Mouse (Mus musculus): Measurements from ENCODE around the gene Rps27l. TPM values are rescaled to one million over a fixed set of nuclear protein-coding genes. Genes with fewer than 3 reads are reported as not detected.
A peak's percentile ranks its signal among the peaks of the same experiment; 100 is the strongest.
"Not testable (repeated sequence)": the region's sequence is repeated elsewhere in the genome, so short reads cannot be mapped to it uniquely, and the experiment has no call there.

Rps27l gene
- polyA plus RNA-seq, 1 experiment from 2014 or later: 572 TPM

- Histone ChIP-seq H3K9ac (replicated peaks; ENCODE audit: low read depth) (no peak overlapping the region), H3K9me3 (ENCODE audit: low read length) (no peaks in the 10 kb centered on the region), H3K27me3 (replicated peaks; ENCODE audit: insufficient read depth, low read length) (no peaks in the 10 kb centered on the region), H3K36me3 (ENCODE audit: insufficient read depth, low read length) (no peaks in the 10 kb centered on the region), H3K27ac (ENCODE audit: low read length) (no peak overlapping the region), H3K4me2 (replicated peaks; ENCODE audit: low read depth, low read length) (no peak overlapping the region), H3K4me1 (ENCODE audit: insufficient read depth, low read depth, low read length) (no peaks in the 10 kb centered on the region), H3K4me3 (ENCODE audit: low read depth, low read length) (no peak overlapping the region)
- DNase-seq (ENCODE audit: low spot score): no peak
- ATAC-seq: no peak
- WGBS: 87% methylated on average over 8 of the region's 8 CpGs
- TF ChIP-seq EP300 (IDR thresholded peaks at IDR 0.05): no peak
- TF ChIP-seq CTCF (IDR thresholded peaks at IDR 0.05): no peak
These were observed 38.8 kb upstream of the Rps27l start for GRCm38 (mm10) chr9:66907126-66907525.

DNA sequence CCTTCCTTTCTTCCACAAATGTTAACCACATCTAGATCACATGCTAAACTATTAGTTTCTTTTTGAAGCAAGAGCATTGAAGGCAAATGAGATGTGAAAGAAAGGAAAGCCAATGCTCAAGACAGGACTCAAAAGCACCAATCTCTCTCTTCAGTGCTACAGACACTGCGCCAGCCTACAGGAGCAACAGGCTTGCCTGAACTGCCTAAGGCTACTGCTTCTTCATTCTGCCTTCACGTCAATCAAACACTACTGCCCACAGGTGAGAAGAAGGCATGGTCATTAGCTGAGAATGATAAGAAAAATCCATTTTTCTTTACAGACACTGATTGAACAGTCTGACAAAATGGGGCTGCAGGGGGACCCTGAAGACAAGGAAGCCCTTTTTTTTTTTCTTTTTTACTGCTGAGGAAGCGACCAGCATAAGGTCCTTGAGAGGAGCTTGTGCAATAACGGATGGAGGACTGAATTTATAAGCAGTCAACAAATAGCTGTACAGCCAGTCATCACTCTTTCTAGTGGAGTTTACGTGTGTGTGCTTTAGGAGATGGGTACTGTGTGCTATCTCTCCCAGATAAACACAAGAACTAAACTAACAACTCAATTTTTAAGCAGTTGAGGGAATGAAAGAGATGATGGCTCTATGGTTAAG is 38.0 kb upstream of the Rps27l start:
- H3K9ac ChIP-seq (replicated peaks; ENCODE audit: low read depth): no peak overlapping the region
- no peak overlapping the region for H3K4me3 ChIP-seq (ENCODE audit: low read depth, low read length)
- DNase-seq (ENCODE audit: low spot score) (peak; percentile 44), ATAC-seq (no peak)
- H3K9me3 ChIP-seq (ENCODE audit: low read length): no peaks in the 10 kb centered on the region
- no peaks in the 10 kb centered on the region for H3K27me3 ChIP-seq (replicated peaks; ENCODE audit: insufficient read depth, low read length)
- H3K36me3 ChIP-seq (ENCODE audit: insufficient read depth, low read length): no peaks in the 10 kb centered on the region
- TF ChIP-seq EP300 (IDR thresholded peaks at IDR 0.05) (no peak), CTCF (IDR thresholded peaks at IDR 0.05) (no peak)
- no peak overlapping the region for H3K4me2 ChIP-seq (replicated peaks; ENCODE audit: low read depth, low read length)
- 72% methylated on average over 5 of the region's 5 CpGs for WGBS
- no peak overlapping the region for H3K27ac ChIP-seq (ENCODE audit: low read length)
- no peaks in the 10 kb centered on the region for H3K4me1 ChIP-seq (ENCODE audit: insufficient read depth, low read depth, low read length)

- TF ChIP-seq CTCF (IDR thresholded peaks at IDR 0.05): no peak
- no peak for TF ChIP-seq EP300 (IDR thresholded peaks at IDR 0.05)
- no peaks in the 10 kb centered on the region for H3K27me3 ChIP-seq (replicated peaks; ENCODE audit: insufficient read depth, low read length)
- no peak overlapping the region for H3K9ac ChIP-seq (replicated peaks; ENCODE audit: low read depth)
- 75% methylated on average over 7 of the region's 7 CpGs for WGBS
- H3K27ac ChIP-seq (ENCODE audit: low read length): no peak overlapping the region
- no peak for DNase-seq (ENCODE audit: low spot score)
- no peak for ATAC-seq
- H3K4me1 ChIP-seq (ENCODE audit: insufficient read depth, low read depth, low read length): peaks cover 2% of the 10 kb centered on the region; the same call in 1 of the 2 replicates
- no peaks in the 10 kb centered on the region for H3K36me3 ChIP-seq (ENCODE audit: insufficient read depth, low read length)
- no peak overlapping the region for H3K4me3 ChIP-seq (ENCODE audit: low read depth, low read length)
- no peak overlapping the region for H3K4me2 ChIP-seq (replicated peaks; ENCODE audit: low read depth, low read length)
- H3K9me3 ChIP-seq (ENCODE audit: low read length): no peaks in the 10 kb centered on the region
These were observed 36.0 kb upstream of the Rps27l start for GRCm38 (mm10) chr9:66909922-66910321.

GRCm38 (mm10) chr9:66910677-66911076 is 35.2 kb upstream of the Rps27l start:
- TF ChIP-seq CTCF (IDR thresholded peaks at IDR 0.05): no peak
- TF ChIP-seq EP300 (IDR thresholded peaks at IDR 0.05): no peak
- no peak overlapping the region for H3K4me2 ChIP-seq (replicated peaks; ENCODE audit: low read depth, low read length)
- ATAC-seq (no peak), DNase-seq (ENCODE audit: low spot score) (no peak)
- H3K27me3 ChIP-seq (replicated peaks; ENCODE audit: insufficient read depth, low read length): no peaks in the 10 kb centered on the region
- H3K27ac ChIP-seq (ENCODE audit: low read length): no peak overlapping the region
- no peak overlapping the region for H3K4me3 ChIP-seq (ENCODE audit: low read depth, low read length)
- no peak overlapping the region for H3K9ac ChIP-seq (replicated peaks; ENCODE audit: low read depth)
- H3K9me3 ChIP-seq (ENCODE audit: low read length): no peaks in the 10 kb centered on the region
- peaks cover 7% of the 10 kb centered on the region; the same call in 1 of the 2 replicates for H3K4me1 ChIP-seq (ENCODE audit: insufficient read depth, low read depth, low read length)
- H3K36me3 ChIP-seq (ENCODE audit: insufficient read depth, low read length): no peaks in the 10 kb centered on the region
- 85% methylated on average over 5 of the region's 5 CpGs for WGBS

DNA sequence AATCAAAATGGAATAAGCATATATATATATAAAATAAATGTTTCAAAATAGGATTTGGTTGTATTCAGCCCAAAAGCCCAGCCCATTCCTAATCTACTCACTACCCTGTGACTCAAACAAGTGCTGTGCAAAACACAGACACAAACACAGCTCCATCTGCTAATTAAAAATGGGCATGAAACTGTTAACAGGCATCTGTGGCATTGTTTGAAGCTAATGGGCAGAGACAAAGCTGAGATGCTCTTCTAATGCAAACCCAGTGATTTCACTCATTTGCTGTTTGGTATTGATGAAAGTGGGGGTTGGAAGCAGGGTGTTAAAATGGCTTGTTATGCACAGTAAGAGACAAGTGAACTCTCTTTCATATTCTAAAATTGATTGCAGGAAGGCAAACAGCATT is 33.6 kb upstream of the Rps27l start:
- Histone ChIP-seq H3K4me2 (replicated peaks; ENCODE audit: low read depth, low read length) (no peak overlapping the region), H3K27me3 (replicated peaks; ENCODE audit: insufficient read depth, low read length) (no peaks in the 10 kb centered on the region), H3K9ac (replicated peaks; ENCODE audit: low read depth) (no peak overlapping the region), H3K36me3 (ENCODE audit: insufficient read depth, low read length) (no peaks in the 10 kb centered on the region), H3K4me3 (ENCODE audit: low read depth, low read length) (no peak overlapping the region), H3K9me3 (ENCODE audit: low read length) (no peaks in the 10 kb centered on the region), H3K4me1 (ENCODE audit: insufficient read depth, low read depth, low read length) (peaks cover 10% of the 10 kb centered on the region; the same call in 1 of the 2 replicates), H3K27ac (ENCODE audit: low read length) (no peak overlapping the region)
- TF ChIP-seq CTCF (IDR thresholded peaks at IDR 0.05): no peak
- TF ChIP-seq EP300 (IDR thresholded peaks at IDR 0.05): no peak
- ATAC-seq (no peak), DNase-seq (ENCODE audit: low spot score) (no peak)

- H3K9ac ChIP-seq (replicated peaks; ENCODE audit: low read depth); H3K4me2 ChIP-seq (replicated peaks; ENCODE audit: low read depth, low read length); H3K4me1 ChIP-seq (ENCODE audit: insufficient read depth, low read depth, low read length); H3K9me3 ChIP-seq (ENCODE audit: low read length); ATAC-seq; DNase-seq (ENCODE audit: low spot score); H3K36me3 ChIP-seq (ENCODE audit: insufficient read depth, low read length); H3K4me3 ChIP-seq (ENCODE audit: low read depth, low read length); H3K27me3 ChIP-seq (replicated peaks; ENCODE audit: insufficient read depth, low read length): not testable (repeated sequence)
- 87% methylated on average over 5 of the region's 5 CpGs for WGBS
- H3K27ac ChIP-seq (ENCODE audit: low read length): peak overlapping the region; percentile 52
These were observed 32.5 kb upstream of the Rps27l start for GRCm38 (mm10) chr9:66913254-66913934.

All from lung, postnatal 0 days (tissue).